Mouse (Mus musculus): Measurements from ENCODE around the gene Ephb2.

Gene Ephb2

GRCm38 (mm10) chr4:136801463-136801862, 34.3 kb downstream of the Ephb2 start:
- no peak for DNase-seq (ENCODE audit: low read depth, low spot score)

- DNase-seq (ENCODE audit: low read depth, low spot score), result no peak
Observed at GRCm38 (mm10) chr4:136800366-136800765, 35.4 kb downstream of the Ephb2 start.

- no peak for DNase-seq (ENCODE audit: low read depth, low spot score)
Observed at GRCm38 (mm10) chr4:136797677-136798569, 37.9 kb downstream of the Ephb2 start.

- no peak for DNase-seq (ENCODE audit: low read depth, low spot score)
Observed at GRCm38 (mm10) chr4:136793320-136793719, 42.5 kb downstream of the Ephb2 start.

GRCm38 (mm10) chr4:136789821-136790220, 46.0 kb downstream of the Ephb2 start:
- DNase-seq (ENCODE audit: low read depth, low spot score), result no peak

GRCm38 (mm10) chr4:136787357-136787756, 48.4 kb downstream of the Ephb2 start:
- no peak for DNase-seq (ENCODE audit: low read depth, low spot score)

- no peak for DNase-seq (ENCODE audit: low read depth, low spot score)
Observed at GRCm38 (mm10) chr4:136786453-136787276, 49.1 kb downstream of the Ephb2 start.

- DNase-seq (ENCODE audit: low read depth, low spot score), result no peak
Observed at GRCm38 (mm10) chr4:136783552-136784150, 52.1 kb downstream of the Ephb2 start.

GRCm38 (mm10) chr4:136782579-136782925, 53.2 kb downstream of the Ephb2 start:
- DNase-seq (ENCODE audit: low read depth, low spot score), result no peak

- no peak for DNase-seq (ENCODE audit: low read depth, low spot score)
Observed at GRCm38 (mm10) chr4:136781868-136782578, 53.8 kb downstream of the Ephb2 start.

GRCm38 (mm10) chr4:136780201-136780895, 55.4 kb downstream of the Ephb2 start:
- DNase-seq (ENCODE audit: low read depth, low spot score), result no peak

GRCm38 (mm10) chr4:136779156-136779555, 56.6 kb downstream of the Ephb2 start:
- no peak for DNase-seq (ENCODE audit: low read depth, low spot score)

- DNase-seq (ENCODE audit: low read depth, low spot score), result no peak
Observed at GRCm38 (mm10) chr4:136776471-136776892, 59.3 kb downstream of the Ephb2 start.

GRCm38 (mm10) chr4:136775903-136776302, 59.9 kb downstream of the Ephb2 start:
- DNase-seq (ENCODE audit: low read depth, low spot score), result no peak

- DNase-seq (ENCODE audit: low read depth, low spot score), result no peak
Observed at GRCm38 (mm10) chr4:136774201-136774600, 61.6 kb downstream of the Ephb2 start.

GRCm38 (mm10) chr4:136772952-136773584, 62.7 kb downstream of the Ephb2 start:
- DNase-seq (ENCODE audit: low read depth, low spot score), result no peak

GRCm38 (mm10) chr4:136772318-136772717, 63.5 kb downstream of the Ephb2 start:
- no peak for DNase-seq (ENCODE audit: low read depth, low spot score)

GRCm38 (mm10) chr4:136770718-136771117, 65.1 kb downstream of the Ephb2 start:
- DNase-seq (ENCODE audit: low read depth, low spot score), result no peak

- DNase-seq (ENCODE audit: low read depth, low spot score), result no peak
Observed at GRCm38 (mm10) chr4:136768499-136768898, 67.3 kb downstream of the Ephb2 start.

GRCm38 (mm10) chr4:136765080-136765479, 70.7 kb downstream of the Ephb2 start:
- no peak for DNase-seq (ENCODE audit: low read depth, low spot score)

Measured in WW6 (cell line).